Mouse (Mus musculus) T-helper 2 cell (primary cell): Measurements from ENCODE around the gene Slc12a8.

Source experiments
- in situ Hi-C: fragments of 300-600 bp; cut with MboI, MseI; formaldehyde crosslinking; loops from one replicate; pipeline ENCODE4 v1.15.1; 2025; ENCODE audit warnings: high pct_unique_total_duplicates

Slc12a8 gene

DNA sequence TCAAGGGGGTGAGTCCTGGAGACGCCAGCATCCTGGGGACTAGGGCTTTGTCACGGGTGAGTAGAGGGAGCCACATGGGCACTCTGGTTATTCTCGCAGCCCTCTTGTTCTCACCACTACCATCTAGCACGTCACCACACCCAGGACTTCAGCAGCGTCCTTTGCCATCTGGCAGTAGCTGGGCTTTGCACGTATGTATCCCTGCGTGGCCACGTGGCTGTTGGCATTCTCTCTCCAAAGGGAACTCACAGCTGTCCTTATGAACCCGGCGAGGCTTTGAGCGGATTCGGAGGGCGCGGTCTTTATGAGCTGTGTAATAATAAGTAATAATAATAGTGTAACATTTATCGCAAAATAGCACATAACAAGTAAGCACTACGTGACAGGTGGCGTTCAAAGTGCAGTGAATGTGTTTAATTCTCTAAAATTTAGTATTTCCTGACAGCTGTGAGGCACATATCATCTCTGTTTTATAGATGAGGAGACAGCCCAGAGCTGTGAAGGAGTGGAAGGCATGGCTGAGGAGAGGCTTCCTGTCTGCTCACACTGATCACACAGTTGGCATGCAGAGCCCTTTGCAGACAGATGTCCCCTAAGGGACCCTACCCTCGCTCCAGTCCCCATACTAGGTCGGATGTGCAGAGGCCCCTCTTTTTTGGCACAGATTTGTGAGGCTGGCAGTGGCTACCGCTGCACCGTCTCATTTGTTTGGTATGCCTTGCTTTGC, 20.5 kb downstream of the Slc12a8 start:
- in situ Hi-C loops, result no loop called here

DNA sequence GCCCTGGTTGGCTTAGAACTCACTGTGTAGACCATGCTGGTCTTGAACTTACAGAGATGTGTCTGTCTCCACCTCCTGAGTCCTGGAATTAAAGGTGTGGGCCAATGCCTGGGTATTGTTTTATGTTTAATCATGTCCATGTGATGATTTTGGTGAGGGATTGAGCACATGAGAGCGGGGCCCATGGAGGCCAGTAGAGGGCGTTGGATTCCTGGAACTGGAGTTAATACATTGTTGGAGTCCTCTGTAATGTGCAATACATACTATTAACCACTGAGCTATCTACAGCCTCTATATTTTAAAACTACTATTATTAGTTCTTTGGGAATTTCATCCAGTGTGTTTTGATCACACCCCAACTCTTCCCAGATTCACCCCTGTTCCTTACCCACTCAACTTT, 27.2 kb downstream of the Slc12a8 start:
- in situ Hi-C loops, result no loop called here

DNA sequence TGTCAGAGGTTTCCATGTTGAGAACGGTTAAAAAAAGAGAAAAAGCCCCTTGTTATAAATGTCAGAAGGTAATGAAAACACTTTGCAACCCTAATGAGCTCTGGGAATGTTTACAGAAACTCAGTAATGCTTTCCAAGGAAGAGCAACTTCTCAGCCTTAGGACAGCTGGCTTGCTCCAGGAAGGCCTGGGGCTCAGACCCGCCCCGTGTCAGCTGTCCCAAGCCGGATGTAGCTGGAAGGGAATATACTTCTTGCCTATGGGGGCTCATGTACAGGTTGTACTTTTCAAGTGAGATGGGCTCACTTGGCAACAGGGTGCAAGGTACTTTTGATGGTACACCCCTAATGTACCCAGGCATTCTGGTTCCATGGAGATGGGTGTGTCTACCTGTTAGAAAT, 28.4 kb downstream of the Slc12a8 start:
- in situ Hi-C loops, result no loop called here

GRCm38 (mm10) chr16:33553689-33554342, 36.7 kb downstream of the Slc12a8 start:
- in situ Hi-C loops, result no loop called here

DNA sequence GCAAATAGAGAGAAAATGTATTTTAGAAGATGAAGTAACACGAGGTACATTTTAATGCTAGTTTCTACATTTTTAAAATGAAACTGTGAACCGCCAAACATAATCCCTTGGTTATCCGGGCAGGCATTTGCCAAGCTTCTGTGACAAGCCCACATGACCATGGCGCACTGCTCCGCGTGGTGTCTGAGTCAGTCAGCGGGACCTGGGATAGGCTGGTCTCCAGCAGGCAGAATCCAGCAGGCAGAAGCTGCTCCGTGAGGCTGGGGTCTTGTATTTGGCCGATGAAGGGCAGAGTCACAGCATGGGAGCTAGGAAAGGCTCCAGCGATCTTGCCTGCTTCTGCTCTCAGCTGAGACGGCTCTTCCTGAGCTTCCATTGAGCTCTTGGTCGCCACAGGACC, 41.0 kb downstream of the Slc12a8 start:
- in situ Hi-C loops, result no loop called here

DNA sequence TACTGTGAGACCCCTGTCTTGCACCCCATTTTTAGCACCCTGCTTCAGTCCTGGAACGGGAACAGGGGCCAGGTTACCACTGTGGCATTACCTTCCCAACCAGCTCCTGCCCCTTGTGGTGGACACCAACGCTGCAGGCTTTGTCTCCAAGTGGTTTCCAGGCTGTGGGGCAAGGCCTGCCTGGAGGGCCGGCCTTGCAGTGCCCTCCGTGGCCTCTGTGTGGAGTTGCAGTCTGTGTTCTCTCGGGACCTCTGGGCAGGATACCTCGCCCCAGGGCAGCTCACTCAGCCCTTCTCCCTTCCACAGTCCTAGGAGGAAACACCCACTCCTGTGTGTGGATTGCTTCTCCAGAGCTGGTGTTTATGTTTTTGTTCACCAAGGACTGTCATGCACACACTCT, 43.2 kb downstream of the Slc12a8 start:
- in situ Hi-C loops, result no loop called here

- in situ Hi-C loops, result no loop called here
These were observed 44.3 kb downstream of the Slc12a8 start for GRCm38 (mm10) chr16:33561308-33562009.

DNA sequence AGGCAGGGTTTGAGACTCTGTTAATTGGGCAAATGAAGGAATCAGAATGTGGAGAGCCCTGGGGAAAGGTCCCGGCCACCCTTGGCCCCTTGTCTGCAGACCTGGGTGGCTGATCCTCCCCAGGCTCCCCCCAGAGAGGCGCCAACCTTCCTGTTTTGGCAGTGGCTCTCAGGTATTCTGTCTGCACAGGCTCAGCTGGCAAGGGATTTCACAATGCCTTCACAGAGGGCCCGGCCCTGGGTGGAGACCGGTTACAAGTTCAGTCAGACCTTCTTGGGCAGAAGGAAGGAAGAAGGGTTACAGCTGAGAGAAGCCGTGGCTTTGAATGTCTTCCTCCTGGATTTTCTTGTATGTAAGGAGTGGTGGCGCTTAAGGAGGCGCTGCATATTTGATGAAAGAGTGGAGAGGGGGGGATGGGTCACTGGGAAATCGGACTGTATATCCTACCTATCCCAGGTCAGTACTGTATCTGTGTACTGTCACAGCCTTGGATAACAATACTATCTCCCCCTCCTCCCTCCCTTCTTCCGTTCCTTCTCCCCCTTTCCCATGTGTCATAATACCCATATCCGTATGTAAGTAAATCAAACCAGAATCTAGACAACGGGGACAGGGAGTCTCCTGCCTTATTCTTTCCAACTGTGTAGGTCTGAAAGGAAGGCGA, 45.9 kb downstream of the Slc12a8 start:
- in situ Hi-C loops, result no loop called here

DNA sequence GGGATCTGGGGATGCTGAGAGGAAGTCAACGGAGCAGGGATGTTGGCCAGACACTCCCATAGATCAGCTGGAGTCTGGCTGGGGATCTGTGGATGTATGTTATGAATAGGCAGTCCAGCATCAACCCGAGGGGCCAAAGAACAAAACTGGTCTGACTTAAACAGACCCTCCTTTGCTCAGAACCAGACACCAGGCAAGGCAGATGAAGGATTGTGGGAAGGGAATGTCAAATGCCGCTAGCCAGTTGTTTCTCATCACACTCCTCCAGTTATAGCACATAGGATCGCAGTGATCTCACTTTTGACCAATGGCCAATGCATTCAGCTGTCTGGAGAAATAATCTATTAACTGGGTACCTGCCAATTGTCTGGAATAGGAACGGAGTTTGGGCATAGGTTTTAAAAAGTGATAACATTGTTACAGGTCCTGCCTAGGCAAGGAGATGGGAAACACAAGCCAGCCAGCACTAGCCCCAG, 46.4 kb downstream of the Slc12a8 start:
- in situ Hi-C loops, result no loop called here

GRCm38 (mm10) chr16:33566467-33566866, 49.3 kb downstream of the Slc12a8 start:
- in situ Hi-C loops, result no loop called here

DNA sequence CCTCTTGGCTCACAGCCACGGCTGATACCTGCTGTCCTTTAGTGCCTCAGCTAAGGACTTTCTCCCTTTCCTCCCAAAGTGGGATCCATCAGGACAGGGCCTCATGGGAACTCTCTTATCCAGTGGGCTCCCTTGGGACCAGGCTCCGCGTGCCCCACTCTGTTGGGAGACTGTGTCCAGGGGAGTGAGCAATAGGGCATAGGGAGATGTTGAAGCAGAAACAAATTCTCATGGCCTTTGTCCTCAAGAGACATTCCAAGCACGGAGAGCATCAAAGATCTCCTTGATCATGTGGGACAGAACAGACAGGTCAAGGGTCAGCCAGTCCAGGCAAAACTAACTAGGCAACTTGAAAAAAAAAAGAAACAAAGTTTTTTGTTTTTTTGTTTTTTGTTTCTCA, 50.6 kb downstream of the Slc12a8 start:
- in situ Hi-C loops, result no loop called here

GRCm38 (mm10) chr16:33568269-33569016, 51.3 kb downstream of the Slc12a8 start:
- in situ Hi-C loops, result no loop called here

DNA sequence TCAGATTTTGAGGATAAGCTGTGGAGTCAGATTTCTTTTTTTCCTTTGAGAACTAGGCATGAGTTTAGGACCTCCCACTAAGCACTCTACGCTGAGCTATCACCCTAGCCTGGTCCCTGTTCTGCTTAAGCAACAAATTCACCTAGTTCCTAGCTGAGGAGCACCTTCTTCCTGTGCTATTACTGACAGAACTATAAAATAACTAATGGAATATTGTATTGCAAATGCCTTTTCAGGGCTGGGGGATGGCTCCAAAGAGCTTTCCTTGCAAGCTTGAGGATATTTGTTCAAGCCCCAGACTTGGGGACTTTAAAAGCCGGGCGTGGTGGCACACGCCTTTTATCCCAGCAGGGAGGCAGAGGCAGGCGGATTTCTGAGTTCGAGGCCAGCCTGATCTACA, 55.5 kb downstream of the Slc12a8 start:
- in situ Hi-C loops, result no loop called here

- in situ Hi-C loops, result no loop called here
These were observed 56.6 kb downstream of the Slc12a8 start for GRCm38 (mm10) chr16:33573703-33574102.

GRCm38 (mm10) chr16:33575728-33576127, 58.6 kb downstream of the Slc12a8 start:
- in situ Hi-C loops, result no loop called here

DNA sequence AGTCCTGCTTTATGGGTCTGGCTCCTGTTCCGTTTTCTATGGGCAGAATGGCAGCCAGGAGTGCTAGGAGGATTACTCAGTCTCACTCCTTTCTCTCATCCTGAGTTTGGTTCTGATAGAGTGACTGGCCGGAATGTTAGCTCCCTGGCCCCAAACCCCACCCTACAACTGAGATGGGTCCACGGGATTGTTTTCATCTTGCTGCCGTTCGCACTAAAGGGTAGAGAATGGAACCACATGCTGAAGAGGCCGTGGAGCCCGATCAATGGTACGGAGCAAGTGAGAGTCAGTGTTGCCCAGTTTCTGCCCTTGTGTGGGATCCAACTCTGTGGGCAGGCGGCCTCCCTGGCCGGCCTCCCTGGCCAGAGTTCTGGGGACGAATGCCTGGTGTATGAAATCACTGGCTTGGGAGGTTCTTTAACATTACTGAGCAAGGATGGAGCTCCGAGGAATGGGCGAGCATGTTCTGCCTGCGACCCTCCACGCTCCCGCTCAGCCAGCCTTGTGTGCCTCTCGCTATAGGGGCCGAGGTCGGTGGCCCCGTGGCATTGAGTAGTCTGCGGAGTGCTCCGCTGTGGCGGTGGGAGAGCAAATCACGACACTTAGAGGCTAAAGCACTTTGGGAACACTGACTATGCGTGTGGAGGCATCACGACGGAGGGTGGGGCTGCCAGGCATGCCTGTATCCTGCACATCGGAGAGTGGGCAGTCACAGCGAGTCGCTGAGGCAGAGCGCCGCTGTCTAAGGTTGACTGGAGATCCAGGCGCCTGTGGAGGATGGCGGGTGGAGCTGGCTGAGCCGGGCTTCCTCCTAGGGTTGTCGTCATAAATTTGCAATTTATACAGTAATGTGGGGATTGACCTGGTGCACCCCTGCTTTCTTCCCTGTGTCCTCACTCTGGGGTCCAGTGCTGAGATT, 59.4 kb downstream of the Slc12a8 start:
- in situ Hi-C loops, result no loop called here

DNA sequence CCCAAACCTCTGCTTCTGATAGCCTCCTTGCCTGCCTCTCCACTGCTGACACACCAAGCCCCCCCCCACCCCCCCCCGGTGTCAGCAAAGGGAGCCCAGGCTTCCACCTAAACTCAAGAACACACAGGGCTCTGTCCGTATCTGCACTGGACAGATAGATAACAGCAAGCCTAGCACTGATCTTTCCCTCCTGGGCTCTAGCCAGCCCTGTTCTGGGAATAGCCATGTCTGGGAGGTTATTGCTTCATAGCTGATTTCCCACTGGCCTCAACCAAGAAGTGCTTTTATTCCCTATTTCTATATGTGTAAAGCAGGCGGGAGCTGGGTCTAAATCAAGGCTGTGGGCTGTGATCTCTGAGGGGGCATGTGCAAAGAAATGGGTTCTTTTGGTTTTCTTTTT, 61.3 kb downstream of the Slc12a8 start:
- in situ Hi-C loops, result no loop called here

DNA sequence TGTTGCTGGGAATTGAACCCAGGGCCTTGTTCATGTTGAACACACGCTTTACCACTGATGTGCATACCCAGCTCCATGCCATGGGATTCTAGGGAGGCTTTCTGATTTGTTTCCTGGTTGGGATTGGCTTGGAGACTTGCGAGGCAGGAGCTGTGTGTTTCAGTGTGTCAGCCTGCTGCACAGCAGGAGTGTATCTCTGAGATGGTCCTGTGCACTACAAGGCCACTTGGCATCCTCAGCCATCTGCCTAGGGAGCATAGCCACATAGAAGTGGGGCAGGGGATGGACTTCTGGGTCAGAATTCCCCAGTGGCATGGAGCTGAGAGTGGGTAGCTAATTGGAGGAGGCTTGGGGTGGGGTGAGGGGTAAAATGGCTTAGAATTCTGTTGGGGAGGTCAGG, 63.2 kb downstream of the Slc12a8 start:
- in situ Hi-C loops, result no loop called here

- in situ Hi-C loops, result no loop called here
These were observed 63.7 kb downstream of the Slc12a8 start for GRCm38 (mm10) chr16:33580736-33581241.

- in situ Hi-C loops, result no loop called here
These were observed 64.6 kb downstream of the Slc12a8 start for GRCm38 (mm10) chr16:33581661-33582099.
